Mouse (Mus musculus): ENCODE results near the gene Ino80b.
"Not testable (repeated sequence)": the region's sequence is repeated elsewhere in the genome, so short reads cannot be mapped to it uniquely, and the experiment has no call there.

Ino80b gene

DNA sequence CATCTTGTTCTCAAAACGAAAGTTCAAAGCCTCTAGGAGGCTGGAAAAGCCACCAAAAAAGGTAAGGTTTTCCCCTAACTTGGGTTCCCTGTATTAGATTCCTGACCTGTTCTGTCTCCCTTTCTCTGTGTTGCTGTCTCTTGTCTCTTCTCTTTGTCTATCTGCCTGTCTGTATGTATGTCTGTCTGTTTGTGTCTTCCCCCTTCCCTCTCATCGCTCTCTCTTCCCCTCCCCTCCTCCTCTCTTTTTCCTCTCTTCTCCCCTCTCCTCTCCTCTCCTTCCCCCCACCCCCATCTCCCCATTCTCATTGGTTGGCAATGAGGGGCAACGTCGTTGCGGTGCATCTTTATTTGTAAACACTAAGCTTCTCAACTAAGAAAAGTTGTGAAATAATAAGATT, at the start of gene Ino80b:
Ino80b (minus strand) TSS at position 101 of the 400 bp plus-strand sequence.
- no peak for DNase-seq

GRCm38 (mm10) chr6:83172240-83172920, 47.1 kb upstream of the Ino80b start:
- no peak for DNase-seq

GRCm38 (mm10) chr6:83171063-83171462, 45.8 kb upstream of the Ino80b start:
- no peak for DNase-seq

DNA sequence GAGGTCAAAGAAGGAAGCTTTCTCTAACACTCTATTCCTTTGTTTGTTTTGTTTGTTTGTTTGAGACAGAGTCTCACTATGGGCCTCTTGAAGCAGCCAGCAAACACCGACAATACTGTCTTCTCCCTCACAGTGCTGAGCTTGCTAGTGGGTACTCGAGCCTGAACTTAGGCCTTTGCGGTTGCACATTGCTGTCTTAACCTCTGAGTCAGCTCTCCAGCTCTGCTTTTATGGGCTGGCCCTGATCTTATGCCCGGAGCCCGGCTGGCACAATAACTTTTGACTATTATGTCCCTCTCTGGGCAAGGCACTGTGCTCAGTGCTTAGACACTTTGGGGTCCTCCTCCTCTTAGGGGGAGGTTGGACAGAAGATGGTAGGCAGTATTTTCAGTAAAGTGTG, 44.6 kb upstream of the Ino80b start:
- DNase-seq: no peak

GRCm38 (mm10) chr6:83166243-83166630, 41.0 kb upstream of the Ino80b start:
- DNase-seq: no peak

GRCm38 (mm10) chr6:83165607-83166242, 40.5 kb upstream of the Ino80b start, which contains the start of gene Dctn1:
TSS of gene Dctn1 (plus strand) at chr6:83165920.
- peak; percentile 95 for DNase-seq

DNA sequence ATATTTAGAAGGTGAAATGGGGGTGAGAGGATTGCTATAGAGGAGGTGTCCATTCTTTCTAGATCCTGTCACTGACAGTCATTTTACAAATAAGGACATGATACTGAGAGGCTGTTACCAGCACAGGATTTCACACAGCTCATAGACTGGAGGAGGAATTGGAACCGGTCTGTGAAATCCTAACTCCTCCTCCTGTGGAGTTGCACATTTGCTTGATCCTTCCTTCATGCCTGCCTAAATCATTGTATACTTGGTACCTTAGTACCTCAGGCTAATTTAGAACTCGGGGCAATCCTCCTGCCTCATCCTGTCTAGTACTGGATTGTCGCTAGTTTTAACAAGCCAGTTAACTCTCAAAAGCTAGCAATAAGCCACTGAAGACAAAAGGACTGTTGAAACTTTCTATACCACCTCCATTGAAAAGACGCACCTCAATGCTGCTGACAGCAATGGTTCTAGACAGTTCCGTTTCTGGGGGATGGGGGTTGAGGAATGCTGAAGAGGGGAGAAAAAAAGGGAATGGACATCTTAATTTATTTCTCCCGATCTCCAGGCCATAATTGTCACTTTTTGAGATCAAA, 39.9 kb upstream of the Ino80b start:
- DNase-seq: no peak

- DNase-seq: peak; percentile 66
Measured at GRCm38 (mm10) chr6:83162701-83163100, 37.5 kb upstream of the Ino80b start.

DNA sequence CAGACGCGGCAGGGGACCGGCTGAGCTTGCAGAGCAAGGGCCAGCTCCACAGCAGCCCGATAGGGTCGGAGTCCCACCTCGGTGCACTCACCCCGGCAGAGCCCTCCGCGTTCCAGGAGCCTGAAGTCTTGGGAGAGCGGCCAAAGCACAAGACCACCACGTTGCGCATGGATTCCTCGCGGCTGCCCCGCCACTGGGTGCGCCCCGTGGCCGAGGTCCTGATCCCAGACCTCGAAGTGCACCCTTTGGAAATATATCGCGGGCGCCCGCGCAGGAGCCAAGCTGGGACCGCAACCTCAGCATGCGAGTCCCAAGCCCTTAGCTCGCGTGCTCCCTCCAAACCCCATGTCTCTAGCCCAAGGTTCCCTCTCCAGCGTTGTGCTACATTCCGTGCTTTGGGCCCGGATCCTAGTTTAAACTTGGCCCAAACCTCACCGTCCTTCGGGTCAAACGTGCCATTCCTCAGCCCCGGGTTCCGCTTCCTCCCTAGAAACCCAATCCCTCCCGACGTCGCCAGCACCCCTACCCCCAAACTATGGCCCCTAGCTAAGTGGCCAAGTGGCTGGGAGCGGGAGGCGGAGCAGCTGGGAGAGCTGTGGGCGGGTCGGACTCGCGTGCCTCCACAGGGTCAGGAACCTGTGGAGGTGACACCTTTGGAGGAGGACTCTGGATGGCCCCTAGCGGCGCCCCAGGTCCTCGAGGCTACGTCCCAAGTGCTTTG, 36.9 kb upstream of the Ino80b start:
- DNase-seq: no peak

DNA sequence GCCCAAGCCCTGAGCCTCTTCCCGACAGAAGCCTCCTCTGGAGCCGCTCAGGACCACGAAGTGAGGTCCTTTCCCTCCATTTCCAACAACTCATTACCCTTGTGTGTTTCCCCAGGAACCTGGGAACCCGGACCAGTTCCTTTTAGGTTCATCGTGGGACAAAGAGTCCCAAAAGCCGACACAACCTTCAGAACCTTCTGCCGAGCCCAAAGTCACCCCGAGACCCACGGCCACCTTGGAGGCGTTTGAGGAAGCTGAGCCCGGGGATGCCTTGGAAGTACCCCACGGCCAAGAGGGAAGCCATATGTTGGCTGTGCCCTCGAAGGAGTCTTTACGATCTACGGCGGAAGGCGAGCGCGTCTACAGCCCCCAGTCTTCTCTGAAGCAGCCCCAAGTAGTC, 36.2 kb upstream of the Ino80b start:
- DNase-seq: no peak

- not testable (repeated sequence) for DNase-seq
Measured at GRCm38 (mm10) chr6:83159456-83159855, 34.2 kb upstream of the Ino80b start.

DNA sequence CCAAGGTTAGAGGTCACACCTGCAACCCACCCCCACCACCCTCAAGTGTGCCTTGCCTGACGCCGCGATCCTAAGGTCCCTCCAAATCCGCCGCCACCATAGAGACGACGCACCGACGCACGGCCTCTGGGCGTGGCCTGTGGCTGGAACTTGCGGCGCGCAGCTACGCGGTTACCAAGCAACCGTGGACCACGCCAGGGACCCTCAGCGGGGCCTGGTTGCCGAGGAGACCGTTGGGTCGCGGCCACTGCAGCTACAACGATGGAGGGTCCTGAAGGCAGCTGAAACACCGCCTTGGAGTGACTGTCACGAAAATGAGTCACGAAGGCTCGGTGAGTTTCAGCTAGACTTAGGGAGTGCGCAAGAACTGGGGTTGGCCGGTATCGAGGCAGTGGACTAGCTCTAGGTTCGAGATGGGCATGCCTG, 31.0 kb upstream of the Ino80b start, which contains the start of the genes Wdr54 and 1700003E16Rik:
Wdr54 (minus strand) TSS at position 139 of the 426 bp plus-strand sequence.
1700003E16Rik (plus strand) TSS at position 146 of the 426 bp plus-strand sequence.
- peak; percentile 83 for DNase-seq

DNA sequence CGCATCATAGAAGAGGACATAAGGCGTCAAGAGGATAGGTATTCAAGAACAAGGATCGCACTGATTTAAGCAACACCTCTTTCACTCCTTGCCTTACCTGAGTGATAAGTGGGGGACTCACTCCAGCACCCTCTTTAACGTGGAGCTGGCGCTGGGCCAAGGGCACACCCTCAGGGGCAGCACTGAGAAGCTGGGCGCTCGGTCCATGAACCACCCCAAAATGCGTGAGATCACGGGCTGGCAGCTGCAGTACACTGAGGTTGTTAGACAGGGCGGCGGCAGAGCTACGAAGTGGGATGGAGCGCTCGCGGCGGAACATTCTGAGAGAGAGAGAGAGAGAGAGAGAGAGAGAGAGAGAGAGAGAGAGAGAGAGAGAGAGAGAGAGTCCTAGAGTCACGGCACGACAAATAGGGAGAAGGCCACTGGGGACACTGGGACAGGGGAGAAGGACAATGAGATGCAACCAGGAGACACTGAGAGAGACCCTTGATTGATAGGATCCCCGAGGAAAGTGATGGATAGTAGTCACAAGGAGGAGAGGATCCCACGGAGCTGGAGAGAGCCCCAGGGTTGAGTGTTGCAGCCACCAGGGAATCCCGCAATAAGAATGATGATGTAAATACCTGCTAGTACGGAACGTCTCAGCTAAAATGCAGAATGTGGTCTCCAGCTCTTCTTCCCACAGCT, 30.5 kb upstream of the Ino80b start:
- DNase-seq: peak; percentile 65

DNA sequence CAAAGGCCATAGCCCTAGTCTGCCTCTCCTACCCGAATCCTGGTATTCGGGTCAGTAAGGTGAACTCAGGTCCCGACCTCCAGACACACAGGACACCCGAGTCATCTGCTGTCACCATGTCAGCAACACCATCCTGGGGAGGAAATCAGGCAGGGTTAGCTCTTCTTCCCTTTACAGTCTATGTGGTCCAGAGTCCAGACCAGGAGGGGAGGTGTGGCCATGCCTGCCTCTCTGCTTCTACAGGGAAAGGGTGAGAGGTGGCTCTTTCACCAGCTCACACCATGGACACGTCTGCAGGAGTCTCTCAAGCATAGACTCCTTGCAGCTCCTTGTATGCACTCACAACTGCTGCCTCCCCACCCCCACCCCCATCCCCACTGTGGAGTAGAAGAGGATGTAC, 28.3 kb upstream of the Ino80b start:
- no peak for DNase-seq

DNA sequence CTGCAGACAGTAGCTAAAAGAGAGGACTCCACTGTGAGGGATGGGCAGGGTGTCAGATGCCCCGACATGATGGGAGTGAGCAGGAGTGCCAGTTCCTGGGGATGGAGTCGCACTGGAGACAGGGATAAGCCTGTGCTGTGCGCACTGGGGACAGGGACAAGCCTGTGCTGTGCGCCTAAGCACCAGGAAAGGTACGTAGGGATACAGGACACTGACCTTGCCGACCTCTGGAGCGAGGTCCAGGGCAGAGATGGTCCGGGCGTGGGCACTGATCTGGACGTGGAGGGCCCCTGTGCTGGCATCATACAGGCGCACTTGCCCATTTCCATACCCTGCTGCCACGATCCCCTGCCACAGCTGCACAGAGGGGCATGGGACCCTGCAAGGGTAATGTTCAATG, 27.8 kb upstream of the Ino80b start:
- no peak for DNase-seq

DNA sequence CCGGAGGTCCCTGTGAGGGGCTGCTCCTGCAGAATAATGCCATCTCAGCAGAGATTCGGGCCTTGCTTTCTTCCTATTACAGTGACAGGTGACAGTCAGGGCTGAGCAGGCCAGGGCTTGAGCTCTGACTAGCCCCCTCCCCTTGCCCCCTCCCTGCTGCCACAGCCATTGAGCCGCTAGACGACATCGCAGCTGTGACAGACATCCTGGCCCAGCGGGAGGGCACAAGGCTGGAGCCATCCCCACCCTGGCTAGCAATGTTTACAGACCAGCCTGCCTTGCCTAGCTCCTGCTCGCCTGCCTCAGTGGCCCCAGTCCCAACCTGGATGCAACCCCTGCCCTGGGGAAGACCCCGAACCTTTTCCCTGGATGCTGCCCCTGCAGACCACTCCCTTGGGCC, 26.5 kb upstream of the Ino80b start:
- DNase-seq: no peak

DNA sequence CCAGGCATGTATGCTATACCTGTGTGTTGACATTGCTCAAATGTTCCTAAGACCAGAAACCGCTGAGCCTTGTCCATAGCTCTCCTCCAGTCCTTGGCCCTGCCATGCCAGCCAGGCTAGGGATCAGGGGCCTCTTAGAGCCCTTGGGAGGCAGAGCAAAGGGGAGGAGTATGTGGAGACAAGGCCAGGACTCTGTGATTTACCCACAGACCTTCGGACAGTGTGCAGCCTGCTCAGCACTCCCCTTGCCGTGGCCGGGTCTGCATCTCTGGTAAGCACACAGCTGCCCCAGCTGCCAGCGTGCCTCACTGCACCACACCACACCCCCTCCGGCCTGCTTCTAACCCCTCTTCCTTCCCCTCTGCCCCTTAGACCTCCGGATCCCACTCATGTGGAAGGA, 22.0 kb upstream of the Ino80b start:
- no peak for DNase-seq

- DNase-seq: no peak
Measured at GRCm38 (mm10) chr6:83145805-83146204, 20.6 kb upstream of the Ino80b start.

DNA sequence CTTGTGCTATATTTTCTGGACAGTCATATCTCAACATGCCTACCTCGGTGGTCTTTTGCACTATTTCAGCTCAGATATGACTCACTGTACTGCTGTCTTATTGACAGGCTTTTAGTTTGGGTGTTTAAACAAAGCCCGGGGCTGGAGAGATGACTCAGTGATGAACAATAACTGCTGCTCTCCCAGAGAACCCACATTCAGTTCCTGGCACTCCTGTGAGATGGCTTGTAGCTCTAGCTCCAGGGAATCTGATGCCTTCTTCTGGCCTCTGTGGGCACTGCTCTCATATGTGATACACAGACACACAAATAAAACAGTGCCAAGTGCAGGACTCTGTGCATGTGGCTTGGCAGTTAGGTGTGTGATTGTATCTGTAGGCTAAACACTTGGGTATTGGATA, 20.0 kb upstream of the Ino80b start:
- DNase-seq: no peak

DNA sequence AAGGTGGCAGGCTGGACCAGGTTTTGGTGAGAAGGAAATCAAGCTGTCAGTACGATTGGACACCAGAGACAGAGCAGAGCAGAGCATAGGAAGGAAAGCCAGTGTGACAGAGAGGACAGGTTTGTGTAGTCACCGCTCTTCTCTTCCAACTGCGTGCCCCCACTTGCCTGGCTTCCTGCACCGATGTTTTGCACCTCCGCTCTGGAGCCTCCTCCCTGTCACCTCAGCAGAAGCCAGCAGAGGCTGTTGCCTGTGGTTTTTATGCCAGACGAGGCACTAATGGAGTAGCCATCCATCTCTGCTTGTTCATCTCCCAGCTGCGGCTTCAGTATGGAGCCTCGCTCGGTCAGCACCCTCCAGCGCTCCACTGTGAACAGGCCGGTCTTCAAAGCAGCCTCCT, 17.7 kb upstream of the Ino80b start:
- no peak for DNase-seq

DNA sequence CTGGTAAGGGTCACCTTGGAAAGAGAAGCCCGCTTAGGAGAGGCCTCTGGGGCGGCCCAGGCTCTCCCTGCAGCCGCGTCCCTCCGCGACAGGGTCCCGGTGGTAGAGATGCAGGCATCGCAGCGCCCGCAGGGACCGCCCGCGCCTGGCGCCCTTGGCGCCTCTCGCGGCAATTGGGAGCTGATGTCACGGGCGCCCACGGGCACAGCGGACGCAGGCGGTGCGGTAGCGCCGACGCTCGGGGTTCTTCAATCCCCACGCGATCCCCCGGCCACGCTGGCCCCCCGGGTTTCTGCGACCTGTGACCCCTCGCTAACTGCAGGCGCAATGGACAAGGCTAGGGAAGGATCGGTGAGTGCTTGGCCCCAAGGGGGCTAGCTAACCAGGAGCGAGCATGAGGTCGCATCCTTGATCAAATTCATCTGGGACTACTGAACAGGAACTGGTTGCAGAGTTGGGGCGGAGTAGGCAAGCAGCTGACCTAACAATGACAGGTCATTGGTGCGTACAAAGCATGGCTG, 17.0 kb upstream of the Ino80b start:
- peak; percentile 73 for DNase-seq

DNA sequence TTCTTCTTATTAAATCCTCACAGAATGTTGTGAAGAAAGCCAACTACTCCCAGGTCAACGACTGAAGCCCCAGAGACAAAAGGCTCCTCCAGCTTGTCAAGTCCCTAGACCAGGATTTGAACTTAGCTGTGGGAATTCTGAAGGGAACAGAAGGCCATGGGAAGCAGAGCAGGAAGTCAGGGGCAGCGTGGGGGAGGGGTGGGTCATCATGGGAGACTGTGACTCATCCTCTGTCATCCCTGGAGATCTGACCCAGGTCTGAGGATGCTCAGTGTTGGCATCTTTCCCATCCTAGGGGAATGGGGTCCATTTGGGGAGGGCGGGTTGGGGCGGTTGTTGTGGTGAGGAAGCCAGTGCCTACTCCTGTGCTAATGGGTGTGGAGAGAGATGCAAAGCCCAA, 16.4 kb upstream of the Ino80b start:
- DNase-seq: no peak

DNA sequence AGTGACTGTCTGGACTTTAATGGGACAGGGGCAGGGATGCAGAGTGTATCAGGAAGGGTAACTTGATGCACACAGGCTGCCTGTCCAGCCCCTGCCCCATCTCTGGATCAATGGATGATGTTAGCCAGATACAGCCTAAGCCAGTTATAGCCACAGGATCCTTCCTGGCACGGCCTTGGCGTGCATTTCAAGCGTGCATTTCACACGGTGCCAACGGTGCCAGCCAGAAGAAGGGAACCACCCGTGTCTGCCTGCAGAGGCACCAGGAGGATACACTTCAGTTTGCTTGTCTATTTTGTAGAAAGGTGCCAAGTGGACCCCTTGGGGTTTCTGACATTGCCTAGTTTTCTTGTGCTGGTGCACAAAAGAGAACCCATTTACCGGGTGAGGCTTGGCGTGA, 14.8 kb upstream of the Ino80b start:
- no peak for DNase-seq
